Mouse (Mus musculus) intestine, embryonic 15.5 days (tissue): ENCODE measurements around the gene Cldn15. TPM values are rescaled to one million over a fixed set of nuclear protein-coding genes. Genes with fewer than 3 reads are reported as not detected.
"Not testable (repeated sequence)": the region's sequence is repeated elsewhere in the genome, so short reads cannot be mapped to it uniquely, and the experiment has no call there.

ENCODE experiments used
- ATAC-seq: fragments of 200-750 bp; cut with Nextera tagmentation; 2 replicates; pipeline ENCODE4 v1.8.0; 2017; ENCODE audit warnings: moderate TSS enrichment, moderate library complexity
- H3K27ac ChIP-seq: fragments of 300-500 bp; sonication (generic); 2 replicates; pipeline ENCODE4 v1.5.1; 2015; ENCODE audit warnings: mild to moderate bottlenecking, inconsistent platforms
- H3K27me3 ChIP-seq: fragments of 300-500 bp; sonication (generic); replicated peaks from 2 replicates; pipeline ENCODE4 v1.6.1; 2015; ENCODE audit warnings: inconsistent platforms
- H3K36me3 ChIP-seq: fragments of 300-500 bp; sonication (generic); 2 replicates; pipeline ENCODE4 v1.6.1; 2015; ENCODE audit warnings: inconsistent platforms
- H3K4me1 ChIP-seq: fragments of 300-500 bp; sonication (generic); replicated peaks from 2 replicates; pipeline ENCODE4 v1.6.1; 2015; ENCODE audit warnings: inconsistent platforms
- H3K4me2 ChIP-seq: fragments of 300-500 bp; sonication (generic); replicated peaks from 2 replicates; pipeline ENCODE4 v1.6.1; 2015; ENCODE audit warnings: mild to moderate bottlenecking, inconsistent platforms
- H3K4me3 ChIP-seq: fragments of 300-500 bp; sonication (generic); replicated peaks from 2 replicates; pipeline ENCODE4 v1.5.1; 2015; ENCODE audit warnings: inconsistent platforms
- H3K9ac ChIP-seq: fragments of 300-500 bp; sonication (generic); 2 replicates; pipeline ENCODE4 v1.6.1; 2015; ENCODE audit warnings: inconsistent platforms
- H3K9me3 ChIP-seq: fragments of 300-500 bp; sonication (generic); 2 replicates; pipeline ENCODE4 v1.6.1; 2016; ENCODE audit warnings: inconsistent platforms
- WGBS: fragments of 180-500 bp; shearing (Covaris S2); methylation state at CpG from one replicate; pipeline ENCODE4 v1.1.7; 2015; 5-methylcytosine and 5-hydroxymethylcytosine counted together
- polyA plus RNA-seq: library from polyadenylated mRNA; unstranded; fragments of >200 nt; fragmentation: Nextera tagmentation; extraction: Ambion mirVana; gene quantifications from 2 replicates; pipeline ENCODE4 v1.2.1, GENCODE M21; 2015

Gene Cldn15
- polyA plus RNA-seq, 1 experiment from 2014 or later: 18.4 TPM

DNA sequence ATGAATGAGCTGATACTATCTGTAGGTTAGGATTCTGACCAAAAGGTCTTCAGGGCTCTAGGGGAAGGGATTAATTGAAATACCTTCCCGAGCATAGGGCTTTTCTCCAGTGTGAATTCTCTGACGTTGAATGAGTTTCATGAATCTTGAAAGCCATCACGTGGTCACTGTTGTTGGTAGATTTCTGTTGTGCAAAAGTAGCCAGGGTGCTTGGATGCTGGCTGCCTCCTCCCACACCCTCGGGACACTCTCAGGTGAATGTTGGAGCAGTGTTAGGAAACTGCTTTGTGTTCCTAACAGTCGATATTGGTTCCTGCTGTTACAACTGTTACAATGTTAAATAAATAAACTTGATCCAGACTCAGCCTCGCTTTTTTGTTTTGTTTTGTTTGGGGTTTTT is 29.7 kb upstream of the Cldn15 start:
- Histone ChIP-seq H3K9ac (no peak overlapping the region), H3K9me3 (no peaks in the 10 kb centered on the region), H3K4me1 (no peaks in the 10 kb centered on the region), H3K36me3 (no peaks in the 10 kb centered on the region), H3K27me3 (no peaks in the 10 kb centered on the region), H3K4me3 (no peak overlapping the region), H3K4me2 (no peak overlapping the region), H3K27ac (no peak overlapping the region)
- 84% methylated on average over 6 of the region's 6 CpGs for WGBS
- ATAC-seq: no peak

DNA sequence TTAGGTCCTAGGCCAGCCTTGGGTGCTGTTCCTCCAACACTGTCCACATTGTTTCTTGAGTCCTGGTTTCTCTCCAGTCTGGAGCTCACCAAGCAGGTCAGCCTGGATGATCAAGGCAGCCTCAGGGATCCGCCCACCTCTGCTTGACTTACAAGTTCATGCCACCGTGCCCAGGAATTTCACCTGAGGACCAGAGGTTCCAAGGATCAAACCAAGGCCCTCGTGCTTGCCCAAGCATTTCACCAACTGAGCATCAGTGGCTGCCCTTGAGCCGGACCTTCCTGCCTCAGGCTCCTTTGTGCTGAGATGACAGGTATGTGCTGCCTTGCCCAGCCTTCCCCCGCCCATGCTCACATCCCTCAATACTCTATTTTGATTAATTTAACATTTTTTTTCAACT is 28.8 kb upstream of the Cldn15 start:
- H3K27ac ChIP-seq: no peak overlapping the region
- no peaks in the 10 kb centered on the region for H3K27me3 ChIP-seq
- no peak overlapping the region for H3K4me2 ChIP-seq
- no peaks in the 10 kb centered on the region for H3K36me3 ChIP-seq
- WGBS: 85% methylated on average over 5 of the region's 5 CpGs
- no peak overlapping the region for H3K4me3 ChIP-seq
- ATAC-seq: no peak
- H3K9me3 ChIP-seq: no peaks in the 10 kb centered on the region
- no peak overlapping the region for H3K9ac ChIP-seq
- H3K4me1 ChIP-seq: no peaks in the 10 kb centered on the region

GRCm38 (mm10) chr5:136939284-136939683 is 27.1 kb upstream of the Cldn15 start:
- H3K9me3 ChIP-seq: no peaks in the 10 kb centered on the region
- no peaks in the 10 kb centered on the region for H3K27me3 ChIP-seq
- H3K4me2 ChIP-seq: no peak overlapping the region
- no peaks in the 10 kb centered on the region for H3K36me3 ChIP-seq
- ATAC-seq: no peak
- no peak overlapping the region for H3K27ac ChIP-seq
- no peak overlapping the region for H3K4me3 ChIP-seq
- 66% methylated on average over 7 of the region's 7 CpGs for WGBS
- H3K4me1 ChIP-seq: no peaks in the 10 kb centered on the region
- H3K9ac ChIP-seq: no peak overlapping the region

GRCm38 (mm10) chr5:136940029-136940428 is 26.4 kb upstream of the Cldn15 start:
- H3K36me3 ChIP-seq, H3K9me3 ChIP-seq, H3K4me3 ChIP-seq, H3K4me1 ChIP-seq, H3K27ac ChIP-seq, H3K4me2 ChIP-seq, ATAC-seq, H3K27me3 ChIP-seq, H3K9ac ChIP-seq: not testable (repeated sequence)
- WGBS: 76% methylated on average over 6 of the region's 6 CpGs

- Histone ChIP-seq H3K4me3 (no peak overlapping the region), H3K4me2 (no peak overlapping the region), H3K4me1 (no peaks in the 10 kb centered on the region), H3K27me3 (no peaks in the 10 kb centered on the region), H3K27ac (no peak overlapping the region), H3K36me3 (no peaks in the 10 kb centered on the region), H3K9me3 (no peaks in the 10 kb centered on the region), H3K9ac (no peak overlapping the region)
- ATAC-seq: no peak
- WGBS: 84% methylated on average over 12 of the region's 12 CpGs
Measured at GRCm38 (mm10) chr5:136940845-136941560, 25.4 kb upstream of the Cldn15 start.

GRCm38 (mm10) chr5:136942781-136943180 is 23.6 kb upstream of the Cldn15 start:
- ATAC-seq: no peak
- Histone ChIP-seq H3K27me3 (no peaks in the 10 kb centered on the region), H3K4me2 (no peak overlapping the region), H3K9ac (no peak overlapping the region), H3K9me3 (no peaks in the 10 kb centered on the region), H3K27ac (no peak overlapping the region), H3K4me3 (no peak overlapping the region), H3K4me1 (no peaks in the 10 kb centered on the region), H3K36me3 (no peaks in the 10 kb centered on the region)
- WGBS: 68% methylated on average over 3 of the region's 3 CpGs

- H3K36me3 ChIP-seq: no peaks in the 10 kb centered on the region
- 75% methylated on average over 2 of the region's 2 CpGs for WGBS
- H3K9me3 ChIP-seq: no peaks in the 10 kb centered on the region
- no peak overlapping the region for H3K9ac ChIP-seq
- no peak overlapping the region for H3K4me2 ChIP-seq
- H3K27ac ChIP-seq: no peak overlapping the region
- H3K4me3 ChIP-seq: no peak overlapping the region
- no peak for ATAC-seq
- no peaks in the 10 kb centered on the region for H3K27me3 ChIP-seq
- H3K4me1 ChIP-seq: no peaks in the 10 kb centered on the region
Measured at GRCm38 (mm10) chr5:136943382-136943781, 23.0 kb upstream of the Cldn15 start.

DNA sequence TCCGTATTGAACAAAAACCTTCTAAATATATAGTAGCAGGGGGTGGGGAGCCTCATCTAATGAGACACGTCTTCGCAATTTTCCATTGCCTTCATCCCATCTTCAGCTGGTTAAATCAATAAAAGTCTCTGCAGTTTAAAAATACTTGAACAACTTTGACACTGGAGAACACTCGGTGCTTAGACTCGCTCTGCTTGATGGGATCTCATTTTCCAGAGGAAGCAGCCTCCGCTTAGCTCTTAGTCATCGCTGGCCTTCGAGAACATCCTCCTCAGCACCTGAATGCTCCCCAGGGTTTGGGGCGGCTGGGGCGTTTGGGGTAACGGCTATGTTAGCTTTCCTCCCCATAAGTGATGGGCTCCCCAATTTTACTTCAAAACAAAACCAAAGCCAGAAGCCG is 21.3 kb upstream of the Cldn15 start:
- no peak overlapping the region for H3K9ac ChIP-seq
- H3K36me3 ChIP-seq: no peaks in the 10 kb centered on the region
- no peak for ATAC-seq
- no peaks in the 10 kb centered on the region for H3K9me3 ChIP-seq
- no peaks in the 10 kb centered on the region for H3K4me1 ChIP-seq
- no peak overlapping the region for H3K4me2 ChIP-seq
- WGBS: 75% methylated on average over 12 of the region's 12 CpGs
- no peak overlapping the region for H3K4me3 ChIP-seq
- no peaks in the 10 kb centered on the region for H3K27me3 ChIP-seq
- H3K27ac ChIP-seq: no peak overlapping the region

GRCm38 (mm10) chr5:136947874-136948273 is 18.5 kb upstream of the Cldn15 start:
- Histone ChIP-seq H3K27me3 (no peaks in the 10 kb centered on the region), H3K4me2 (no peak overlapping the region), H3K36me3 (no peaks in the 10 kb centered on the region), H3K9me3 (no peaks in the 10 kb centered on the region), H3K9ac (no peak overlapping the region), H3K4me1 (no peaks in the 10 kb centered on the region), H3K27ac (no peak overlapping the region), H3K4me3 (no peak overlapping the region)
- ATAC-seq: no peak

DNA sequence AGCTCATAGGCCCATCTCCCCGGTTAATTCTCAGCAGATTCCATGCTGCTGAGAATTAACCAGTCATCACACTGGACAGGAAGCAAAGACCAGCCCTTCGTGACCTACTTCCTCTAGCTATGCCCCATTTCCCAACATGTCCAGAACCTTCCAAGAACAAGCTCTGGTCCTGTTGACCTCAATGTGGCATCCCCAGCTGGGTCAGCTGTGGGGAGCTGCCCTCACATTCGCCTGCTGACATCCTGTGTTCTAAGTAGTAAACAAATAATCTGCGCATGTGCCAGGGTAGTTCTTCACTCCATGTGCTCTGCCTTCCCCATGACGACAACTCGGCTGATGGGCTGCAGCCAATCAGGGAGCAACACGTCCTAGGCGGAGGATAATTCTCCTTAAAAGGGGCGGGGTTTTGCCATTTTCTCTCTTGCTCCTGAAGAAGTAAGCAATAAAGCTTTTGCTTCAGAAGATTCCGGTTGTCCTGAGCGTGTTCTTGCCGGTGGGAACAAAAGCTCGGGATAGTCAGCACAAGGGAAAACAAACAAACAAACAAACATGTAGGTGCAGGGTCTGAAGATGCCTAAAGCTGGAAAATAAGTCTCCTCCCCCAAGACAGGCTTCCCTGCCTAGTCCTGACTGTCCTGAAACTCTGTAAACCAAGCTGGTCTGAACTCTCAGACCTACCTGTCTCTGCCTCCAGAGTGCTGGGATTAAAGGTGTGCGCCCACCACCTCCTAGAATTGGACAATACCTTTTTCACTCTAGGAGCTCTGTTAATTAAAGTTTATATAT is 16.7 kb upstream of the Cldn15 start:
- H3K4me3 ChIP-seq, H3K4me2 ChIP-seq, H3K9ac ChIP-seq, H3K27ac ChIP-seq, H3K4me1 ChIP-seq, H3K27me3 ChIP-seq, H3K9me3 ChIP-seq, H3K36me3 ChIP-seq, ATAC-seq: not testable (repeated sequence)
- 79% methylated on average over 14 of the region's 14 CpGs for WGBS

DNA sequence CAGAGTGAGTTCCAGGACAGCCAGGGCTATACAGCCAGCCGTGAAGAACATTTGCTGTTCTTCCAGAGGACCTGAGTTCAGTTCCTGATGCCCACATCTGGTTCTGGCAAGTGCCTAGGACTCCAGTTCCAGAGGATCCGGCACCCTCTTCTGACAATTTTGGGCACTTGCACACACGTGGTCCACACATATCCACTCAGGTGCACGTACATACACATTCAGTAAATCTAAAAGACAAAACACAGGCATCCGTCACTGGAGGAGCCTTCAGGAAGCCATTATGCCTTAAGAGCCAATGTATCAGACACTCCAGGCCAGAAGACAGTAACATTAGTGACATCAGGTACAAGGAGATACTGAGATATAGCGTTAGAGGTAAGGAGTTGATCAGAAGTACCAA is 15.9 kb upstream of the Cldn15 start:
- peaks cover 7% of the 10 kb centered on the region for H3K4me1 ChIP-seq
- no peaks in the 10 kb centered on the region for H3K27me3 ChIP-seq
- H3K9me3 ChIP-seq: no peaks in the 10 kb centered on the region
- no peak overlapping the region for H3K4me3 ChIP-seq
- 91% methylated on average over 6 of the region's 6 CpGs for WGBS
- H3K36me3 ChIP-seq: no peaks in the 10 kb centered on the region; the same call in 1 of the 2 replicates
- H3K9ac ChIP-seq: no peak overlapping the region
- H3K4me2 ChIP-seq: no peak overlapping the region
- H3K27ac ChIP-seq: no peak overlapping the region
- no peak for ATAC-seq

- 70% methylated on average over 4 of the region's 4 CpGs for WGBS
- Histone ChIP-seq H3K27ac (no peak overlapping the region), H3K4me2 (peak overlapping the region; percentile 55; the same call in 1 of the 2 replicates), H3K36me3 (no peaks in the 10 kb centered on the region; the same call in 1 of the 2 replicates), H3K27me3 (no peaks in the 10 kb centered on the region), H3K4me1 (peaks cover 15% of the 10 kb centered on the region), H3K9me3 (no peaks in the 10 kb centered on the region), H3K4me3 (no peak overlapping the region), H3K9ac (no peak overlapping the region)
- ATAC-seq: no peak
Measured at GRCm38 (mm10) chr5:136952153-136952552, 14.3 kb upstream of the Cldn15 start.

DNA sequence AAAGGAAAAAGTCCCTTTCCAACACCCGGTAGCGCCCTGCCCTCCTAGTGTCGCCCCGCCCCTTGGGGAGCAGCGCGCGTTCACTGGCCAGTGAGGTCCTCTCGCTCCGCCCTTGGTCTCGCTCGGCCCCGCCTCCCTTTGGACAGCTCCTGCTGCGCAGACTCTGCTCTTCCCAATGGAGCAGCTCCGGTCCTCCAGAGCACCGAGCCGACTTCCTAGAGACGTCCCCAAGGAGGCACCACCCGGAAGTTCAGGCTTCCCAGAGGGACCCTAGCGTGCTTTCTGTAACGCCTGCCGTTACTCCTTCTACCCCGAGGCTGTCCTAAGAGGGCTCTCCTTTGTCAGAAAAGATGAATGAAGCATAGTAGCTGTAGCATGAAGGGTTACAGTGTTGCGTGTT is 13.4 kb upstream of the Cldn15 start, which contains the start of gene Fis1:
Gene Fis1 (plus strand): TSS at position 261 of the 400 bp plus-strand sequence.
- under 1% methylated on average over 23 of the region's 23 CpGs for WGBS
- peak within 1 kb of the TSS; percentile 78; the same call in 1 of the 2 replicates for H3K27ac ChIP-seq
- H3K4me3 ChIP-seq: peak within 1 kb of the TSS; percentile 73
- peak; percentile 99 for ATAC-seq
- H3K9me3 ChIP-seq: no peaks in the 10 kb centered on the region
- H3K4me2 ChIP-seq: peak within 1 kb of the TSS; percentile 55
- no peaks in the 10 kb centered on the region; the same call in 1 of the 2 replicates for H3K36me3 ChIP-seq
- H3K27me3 ChIP-seq: no peaks in the 10 kb centered on the region
- H3K9ac ChIP-seq: peak within 1 kb of the TSS; percentile 78
- H3K4me1 ChIP-seq: peaks cover 15% of the 10 kb centered on the region
